Mouse (Mus musculus) midbrain, embryonic 10.5 days (tissue): Measurements from ENCODE around the gene Unc13c. TPM values are rescaled to one million over a fixed set of nuclear protein-coding genes. Genes with fewer than 3 reads are reported as not detected.

Experiments
- DNase-seq: peaks from one replicate; pipeline ENCODE4 v3.0.0-alpha.2; 2017; ENCODE audit warnings: low spot score
- H3K27ac ChIP-seq: fragments of 300-500 bp; sonication (generic); replicated peaks from 2 replicates; pipeline ENCODE4 v1.5.1; 2016; ENCODE audit warnings: mild to moderate bottlenecking
- H3K27me3 ChIP-seq: fragments of 300-500 bp; sonication (generic); 2 replicates; pipeline ENCODE4 v1.6.1; 2016; ENCODE audit warnings: low read depth, mild to moderate bottlenecking; ENCODE audit not compliant: poor library complexity, severe bottlenecking
- H3K36me3 ChIP-seq: fragments of 300-500 bp; sonication (generic); 2 replicates; pipeline ENCODE4 v1.6.1; 2016; ENCODE audit warnings: mild to moderate bottlenecking, moderate library complexity
- H3K4me1 ChIP-seq: fragments of 300-500 bp; sonication (generic); 2 replicates; pipeline ENCODE4 v1.6.1; 2016
- H3K4me3 ChIP-seq: fragments of 300-500 bp; sonication (generic); 2 replicates; pipeline ENCODE4 v1.5.1; 2016; ENCODE audit warnings: mild to moderate bottlenecking, moderate library complexity
- H3K9me3 ChIP-seq: fragments of 300-500 bp; sonication (generic); replicated peaks from 2 replicates; pipeline ENCODE4 v1.6.1; 2016; ENCODE audit warnings: mild to moderate bottlenecking
- WGBS: fragments of 180-500 bp; shearing (Covaris S2); methylation state at CpG from one replicate; pipeline ENCODE4 v1.1.7; 2016; 5-methylcytosine and 5-hydroxymethylcytosine counted together
- polyA plus RNA-seq: library from polyadenylated mRNA; unstranded; fragments of >200 nt; fragmentation: Nextera tagmentation; extraction: Ambion mirVana; gene quantifications from 2 replicates; pipeline ENCODE4 v1.2.1, GENCODE M21; 2016

The Unc13c gene
- polyA plus RNA-seq, 1 experiment from 2014 or later = 0.16 TPM

DNA sequence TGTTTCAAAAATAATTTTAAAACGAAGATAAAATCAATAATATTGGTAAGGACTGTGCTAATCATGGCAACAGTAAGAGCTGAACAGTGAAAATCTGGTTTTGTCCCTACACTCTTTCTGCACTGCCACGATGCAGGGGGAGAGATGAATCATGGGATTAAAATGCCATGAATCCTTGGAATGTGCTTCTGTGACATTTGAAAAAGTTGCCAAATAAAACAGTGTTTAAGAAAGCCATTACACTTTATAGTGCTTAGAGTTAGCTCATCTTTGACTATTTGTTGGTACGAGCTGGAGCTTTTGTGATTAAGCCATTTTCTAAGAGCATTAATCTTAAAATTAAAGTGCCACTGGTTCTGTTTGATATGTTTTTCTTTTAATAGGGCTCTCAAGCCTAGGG is 496.2 kb downstream of the Unc13c start:
- no peaks in the 10 kb centered on the region for H3K27me3 ChIP-seq
- H3K4me3 ChIP-seq = no peak overlapping the region
- no peak overlapping the region for H3K27ac ChIP-seq
- no peaks in the 10 kb centered on the region for H3K9me3 ChIP-seq
- DNase-seq = no peak
- H3K36me3 ChIP-seq = no peaks in the 10 kb centered on the region
- 72% methylated on average over 3 of the region's 3 CpGs for WGBS
- no peaks in the 10 kb centered on the region for H3K4me1 ChIP-seq

- no peak overlapping the region for H3K27ac ChIP-seq
- no peaks in the 10 kb centered on the region for H3K4me1 ChIP-seq
- 99% methylated on average over 2 of the region's 2 CpGs for WGBS
- no peaks in the 10 kb centered on the region for H3K36me3 ChIP-seq
- DNase-seq = no peak
- H3K9me3 ChIP-seq = no peaks in the 10 kb centered on the region
- H3K27me3 ChIP-seq = no peaks in the 10 kb centered on the region
- H3K4me3 ChIP-seq = no peak overlapping the region
Measured at GRCm38 (mm10) chr9:73462027-73462426, 506.7 kb downstream of the Unc13c start.

DNA sequence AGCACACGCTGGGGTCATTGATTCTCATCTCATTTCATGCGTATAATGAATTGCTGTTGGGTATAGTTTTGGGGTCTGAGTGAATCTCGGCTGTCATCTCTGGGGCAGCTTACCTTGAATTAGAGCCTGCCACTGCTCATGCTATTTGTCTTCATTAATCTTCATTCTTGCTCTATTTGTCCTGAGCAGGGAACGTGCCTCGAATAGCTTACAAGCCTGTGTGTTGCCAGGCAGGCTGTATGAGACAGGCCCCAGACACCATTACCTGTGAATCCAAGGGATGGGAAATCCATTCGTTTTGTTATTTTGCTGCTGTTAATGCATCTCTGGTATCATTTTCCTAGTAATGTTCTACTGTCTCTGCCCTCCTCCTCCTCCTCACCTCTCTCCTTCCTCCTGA is 518.8 kb downstream of the Unc13c start:
- H3K36me3 ChIP-seq = no peaks in the 10 kb centered on the region
- H3K4me3 ChIP-seq = no peak overlapping the region
- no peak for DNase-seq
- no peaks in the 10 kb centered on the region for H3K9me3 ChIP-seq
- WGBS = 77% methylated on average over 6 of the region's 6 CpGs
- peaks cover 7% of the 10 kb centered on the region for H3K4me1 ChIP-seq
- peaks cover 68% of the 10 kb centered on the region for H3K27me3 ChIP-seq
- no peak overlapping the region for H3K27ac ChIP-seq

DNA sequence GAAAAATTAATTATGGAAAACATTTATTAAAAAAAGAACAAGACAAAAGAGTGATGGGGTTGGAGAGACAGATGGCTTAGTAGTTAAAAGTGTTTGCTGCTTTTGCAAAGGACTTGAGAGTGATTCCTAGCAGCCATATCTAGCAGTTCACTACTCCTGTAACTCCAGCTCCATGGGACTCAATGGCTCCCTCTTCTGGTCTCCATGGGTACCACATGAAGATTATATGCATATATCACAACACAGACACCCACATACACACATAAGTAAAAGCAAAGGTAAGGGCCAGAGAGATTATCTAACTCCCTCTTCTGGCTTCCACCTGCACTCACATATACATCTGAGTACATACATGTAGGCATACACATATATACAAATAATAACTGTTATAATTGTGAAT is 519.5 kb downstream of the Unc13c start:
- H3K36me3 ChIP-seq = no peaks in the 10 kb centered on the region
- H3K27ac ChIP-seq = no peak overlapping the region
- H3K4me3 ChIP-seq = no peak overlapping the region
- no peak for DNase-seq
- peaks cover 7% of the 10 kb centered on the region for H3K4me1 ChIP-seq
- H3K9me3 ChIP-seq = no peaks in the 10 kb centered on the region
- peaks cover 60% of the 10 kb centered on the region for H3K27me3 ChIP-seq

- H3K27me3 ChIP-seq = no peaks in the 10 kb centered on the region
- WGBS = 92% methylated on average over 2 of the region's 2 CpGs
- H3K4me3 ChIP-seq = no peak overlapping the region
- no peak overlapping the region for H3K27ac ChIP-seq
- no peaks in the 10 kb centered on the region for H3K36me3 ChIP-seq
- H3K9me3 ChIP-seq = no peaks in the 10 kb centered on the region
- no peaks in the 10 kb centered on the region for H3K4me1 ChIP-seq
- DNase-seq = no peak
Measured at GRCm38 (mm10) chr9:73431925-73432324, 536.8 kb downstream of the Unc13c start.

Other genes starting within 250 kb of the Unc13c start
- gene Wdr72, start 141.4 kb upstream of the Unc13c start, polyA plus RNA-seq = 0.70 and 0.75 TPM in 2 replicates